Comparison of ENCODE assay signal across 8 mouse cellular contexts in genomic region chr2:160366111-160366979, GRCm38 (mm10). TPM values are rescaled to one million over a fixed set of nuclear protein-coding genes. Genes with fewer than 3 reads are reported as not detected.
DNase-seq lines count a peak whose midpoint lies in the region; ATAC-seq and TF ChIP-seq lines count a peak whose summit lies in the region.

No protein-coding gene starts in this region.

- no peak for ATAC-seq in erythroblast, adult 5-6 weeks (replicated peaks; ENCODE audit: low FRiP score, poor library complexity, severe bottlenecking)
- peak; percentile 16 for ATAC-seq in forebrain, embryonic 12.5 days (ENCODE audit: low FRiP score)
- ATAC-seq in limb, embryonic 12.5 days (ENCODE audit: insufficient number of reproducible peaks, insufficient read depth, low FRiP score, low TSS enrichment, low read depth): no peak
- peak; percentile 25; the same call in 1 of the 2 replicates for ATAC-seq in neural tube, embryonic 15.5 days (ENCODE audit: low FRiP score)
- ATAC-seq in megakaryocyte progenitor cell, adult 5-6 weeks (replicated peaks; ENCODE audit: poor library complexity): no peak

- H3K27me3 ChIP-seq in erythroblast, embryonic 14.5 days (ENCODE audit: control insufficient read depth): peaks cover 100% of the 10 kb centered on the region
- peaks cover 99% of the 10 kb centered on the region for H3K27me3 ChIP-seq in E14TG2a.4 (ENCODE audit: insufficient read depth, low read length)
- peaks cover 80% of the 10 kb centered on the region for H3K27me3 ChIP-seq in forebrain, embryonic 12.5 days
- H3K27me3 ChIP-seq in limb, embryonic 12.5 days: peaks cover 82% of the 10 kb centered on the region
- peaks cover 59% of the 10 kb centered on the region for H3K27me3 ChIP-seq in neural tube, embryonic 15.5 days (replicated peaks)

- no peak for DNase-seq in left cerebral cortex, postnatal 25 days (ENCODE audit: low spot score in 2 of 2)

- WGBS in forebrain, embryonic 12.5 days: under 1% methylated on average over 87 of the region's 95 CpGs
- WGBS in limb, embryonic 12.5 days: under 1% methylated on average over 91 of the region's 95 CpGs
- WGBS in neural tube, embryonic 15.5 days: under 1% methylated on average over 95 of the region's 95 CpGs

- H3K36me3 ChIP-seq in erythroblast, embryonic 14.5 days (ENCODE audit: control insufficient read depth): no peaks in the 10 kb centered on the region
- H3K36me3 ChIP-seq in E14TG2a.4 (ENCODE audit: insufficient read depth, low read length): no peaks in the 10 kb centered on the region
- H3K36me3 ChIP-seq in forebrain, embryonic 12.5 days (replicated peaks): no peaks in the 10 kb centered on the region
- no peaks in the 10 kb centered on the region for H3K36me3 ChIP-seq in limb, embryonic 12.5 days
- no peaks in the 10 kb centered on the region for H3K36me3 ChIP-seq in neural tube, embryonic 15.5 days

- TF ChIP-seq CTCF in E14TG2a.4 (conservative IDR thresholded peaks at IDR 0.05; ENCODE audit: low read length): no peak

- intact Hi-C loops in left cerebral cortex, postnatal 25 days (cut with DNase I): loop anchor here (5.0 to 10.0 kb wide), 6 partner anchors 129 to 1752 kb away; partner anchors contain the start of gene Slc32a1

- H3K4me1 ChIP-seq in erythroblast, embryonic 14.5 days (ENCODE audit: control insufficient read depth): peaks cover 3% of the 10 kb centered on the region; the same call in 1 of the 2 replicates
- H3K4me1 ChIP-seq in E14TG2a.4 (replicated peaks; ENCODE audit: low read depth, low read length): peaks cover 56% of the 10 kb centered on the region
- peaks cover 49% of the 10 kb centered on the region for H3K4me1 ChIP-seq in forebrain, embryonic 12.5 days
- peaks cover 48% of the 10 kb centered on the region for H3K4me1 ChIP-seq in limb, embryonic 12.5 days (replicated peaks)
- H3K4me1 ChIP-seq in neural tube, embryonic 15.5 days: peaks cover 61% of the 10 kb centered on the region

- peak overlapping the region; percentile 83 for H3K27ac ChIP-seq in forebrain, embryonic 12.5 days
- H3K27ac ChIP-seq in limb, embryonic 12.5 days: peak overlapping the region; percentile 68; the same call in 1 of the 2 replicates
- peak overlapping the region; percentile 80 for H3K27ac ChIP-seq in neural tube, embryonic 15.5 days (replicated peaks)

- H3K4me3 ChIP-seq in erythroblast, embryonic 14.5 days (replicated peaks): peak overlapping the region; percentile 44
- peak overlapping the region; percentile 77 for H3K4me3 ChIP-seq in E14TG2a.4 (replicated peaks; ENCODE audit: low read length)
- H3K4me3 ChIP-seq in forebrain, embryonic 12.5 days (replicated peaks): peak overlapping the region; percentile 60
- H3K4me3 ChIP-seq in limb, embryonic 12.5 days (replicated peaks): peak overlapping the region; percentile 60
- peak overlapping the region; percentile 57 for H3K4me3 ChIP-seq in neural tube, embryonic 15.5 days (replicated peaks)

- H3K4me2 ChIP-seq in forebrain, embryonic 12.5 days: peak overlapping the region; percentile 91
- peak overlapping the region; percentile 95 for H3K4me2 ChIP-seq in limb, embryonic 12.5 days
- H3K4me2 ChIP-seq in neural tube, embryonic 15.5 days: peak overlapping the region; percentile 98

- H3K9ac ChIP-seq in forebrain, embryonic 12.5 days: peak overlapping the region; percentile 67
- H3K9ac ChIP-seq in limb, embryonic 12.5 days (replicated peaks): peak overlapping the region; percentile 67
- H3K9ac ChIP-seq in neural tube, embryonic 15.5 days (replicated peaks): peak overlapping the region; percentile 67

- H3K9me3 ChIP-seq in erythroblast, embryonic 14.5 days (ENCODE audit: control insufficient read depth, low read length): peaks cover 6% of the 10 kb centered on the region; the same call in 1 of the 2 replicates
- peaks cover 9% of the 10 kb centered on the region for H3K9me3 ChIP-seq in E14TG2a.4 (ENCODE audit: low read length)
- no peaks in the 10 kb centered on the region for H3K9me3 ChIP-seq in forebrain, embryonic 12.5 days
- H3K9me3 ChIP-seq in limb, embryonic 12.5 days: no peaks in the 10 kb centered on the region
- no peaks in the 10 kb centered on the region for H3K9me3 ChIP-seq in neural tube, embryonic 15.5 days (replicated peaks)

RNA-seq across cellular contexts. Expression of gene Mafb, which starts 0.5 kb away (rescaled TPM):
- 0.28 TPM in 2 replicates for polyA plus RNA-seq in erythroblast, embryonic 14.5 days (2012)
- total RNA-seq in erythroblast, adult 5-6 weeks (2015; ENCODE audit: low replicate concordance): 4.8 and 5.4 TPM in 2 replicates
- 1.4 and 3.2 TPM in 2 replicates for total RNA-seq in erythroblast, adult 5-6 weeks (2017; ENCODE audit: low replicate concordance)
- 7.5 and 7.8 TPM in 2 replicates for polyA plus RNA-seq in forebrain, embryonic 12.5 days (2016; fragmentation: Nextera tagmentation; extraction: Ambion mirVana)
- polyA plus RNA-seq in limb, embryonic 12.5 days (2016; fragmentation: Nextera tagmentation; extraction: Ambion mirVana): 9.1 and 10.3 TPM in 2 replicates
- polyA plus RNA-seq in neural tube, embryonic 15.5 days (2015; fragmentation: Nextera tagmentation; extraction: Ambion mirVana): 20.1 and 22.9 TPM in 2 replicates
- total RNA-seq in megakaryocyte progenitor cell, adult 5-6 weeks (2015): 0.39 and 0.83 TPM in 2 replicates
- total RNA-seq in megakaryocyte progenitor cell, adult 5-6 weeks (2017): 0.08 and 0.14 TPM in 2 replicates
- total RNA-seq in left cerebral cortex, postnatal 25 days (2021): 10 to 100 TPM; 19.1 to 19.4 TPM

RNA-seq across cellular contexts. Expression of gene Gm826, which starts 32.4 kb away (rescaled TPM):
- not detected in 2 replicates for polyA plus RNA-seq in erythroblast, embryonic 14.5 days (2012)
- not detected in 2 replicates for total RNA-seq in erythroblast, adult 5-6 weeks (2015; ENCODE audit: low replicate concordance)
- 0.70 TPM in 1 of 2 replicates, not detected in the other for total RNA-seq in erythroblast, adult 5-6 weeks (2017; ENCODE audit: low replicate concordance)
- polyA plus RNA-seq in forebrain, embryonic 12.5 days (2016; fragmentation: Nextera tagmentation; extraction: Ambion mirVana): 0.38 TPM in 1 of 2 replicates, not detected in the other
- polyA plus RNA-seq in limb, embryonic 12.5 days (2016; fragmentation: Nextera tagmentation; extraction: Ambion mirVana): not detected in 2 replicates
- polyA plus RNA-seq in neural tube, embryonic 15.5 days (2015; fragmentation: Nextera tagmentation; extraction: Ambion mirVana): 0.42 TPM in 1 of 2 replicates, not detected in the other
- total RNA-seq in megakaryocyte progenitor cell, adult 5-6 weeks (2015): not detected in 2 replicates
- total RNA-seq in megakaryocyte progenitor cell, adult 5-6 weeks (2017): not detected in 2 replicates
- not detected for total RNA-seq in left cerebral cortex, postnatal 25 days (2021)

Comparison
In these comparisons a context has a peak if more than half of its experiments do, and no peak if none do; other contexts are left out.
1. ATAC-seq: peak in forebrain, embryonic 12.5 days (single experiment) and neural tube, embryonic 15.5 days (single experiment); none in erythroblast, adult 5-6 weeks (single experiment), limb, embryonic 12.5 days (single experiment) and megakaryocyte progenitor cell, adult 5-6 weeks (single experiment).
2. Peak in every context shown above with its lines, with median percentiles within 50 percentile points of each other: H3K4me3 ChIP-seq, H3K27ac ChIP-seq, H3K4me2 ChIP-seq and H3K9ac ChIP-seq.